Mouse (Mus musculus): ENCODE measurements at regions not wholly inside any gene's neighbourhood (a gene's known extent, or its start where the extent isn't known, plus 50 kb on each side); places are given as distances from the start of the nearest gene placed in this dataset.
"Not testable (repeated sequence)": the region's sequence is repeated elsewhere in the genome, so short reads cannot be mapped to it uniquely, and the experiment has no call there.

DNA sequence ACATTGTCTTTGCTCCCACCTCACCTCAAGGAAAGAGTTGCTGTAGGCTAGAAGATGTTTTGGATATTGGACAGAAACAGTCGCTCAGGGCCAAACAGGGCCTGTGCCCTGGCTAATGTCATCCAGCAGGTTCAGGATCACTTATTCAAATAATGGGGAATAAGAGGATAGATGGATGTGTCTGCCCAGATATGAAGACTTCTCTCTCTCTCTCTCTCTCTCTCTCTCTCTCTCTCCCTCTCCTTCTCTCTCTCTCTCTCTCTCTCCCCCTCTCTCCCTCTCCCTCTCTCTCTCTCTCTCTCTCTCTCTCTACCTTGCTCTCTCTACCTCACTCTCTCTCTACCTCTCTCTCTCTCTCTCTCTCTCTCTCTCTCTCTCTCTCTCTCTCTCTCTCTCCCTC lies 483.9 kb downstream of the 5730507C01Rik start:
- H3K9ac ChIP-seq (ENCODE audit: insufficient read depth, low read depth, low read length, poor library complexity, severe bottlenecking); DNase-seq (ENCODE audit: low read depth, low spot score); H3K9me3 ChIP-seq (ENCODE audit: control insufficient read depth, insufficient read depth, low read depth, low read length); H3K4me3 ChIP-seq (ENCODE audit: insufficient read depth in 1 of 2, low read depth in 1 of 2, low read length in 2 of 2, poor library complexity in 1 of 2, severe bottlenecking in 1 of 2); in situ Hi-C loops (cut with MboI; ENCODE audit: low sequenced_read_pairs in 2 of 2, unreplicated experiment in 2 of 2); H3K4me1 ChIP-seq (ENCODE audit: control insufficient read depth in 2 of 2, insufficient read depth in 2 of 2, low read length in 2 of 2, poor library complexity in 1 of 2); H3K36me3 ChIP-seq (ENCODE audit: control insufficient read depth, insufficient read depth, low read length, poor library complexity, severe bottlenecking); H3K27ac ChIP-seq (ENCODE audit: insufficient read depth, low read depth, low read length, poor library complexity, severe bottlenecking): not testable (repeated sequence)

DNA sequence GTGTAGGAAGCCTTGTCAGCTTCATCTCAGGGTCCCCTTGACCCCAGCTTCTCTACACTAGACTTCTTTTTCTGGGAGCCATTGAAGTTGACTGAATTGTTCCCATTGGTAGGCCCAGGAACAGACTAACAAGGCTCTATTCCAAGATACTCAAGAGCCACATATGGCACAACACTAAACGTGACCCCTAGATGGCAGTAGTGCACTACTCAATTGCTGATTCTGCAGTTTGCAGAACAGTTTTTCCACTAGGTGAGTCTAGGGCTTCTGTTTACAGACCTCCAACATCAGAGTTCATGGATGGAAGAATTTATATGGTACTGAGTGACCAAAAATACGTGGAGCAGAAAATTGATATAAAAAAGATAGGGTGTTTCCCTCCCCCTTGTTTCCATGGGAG lies 486.3 kb downstream of the 5730507C01Rik start:
- TF ChIP-seq MAFK (IDR thresholded peaks at IDR 0.05; ENCODE audit: insufficient read depth, low read depth, low read length), result 0 out of 2 replicates have a peak, but pooled peaks have one; percentile 60
- H3K4me3 ChIP-seq (ENCODE audit: insufficient read depth in 1 of 2, low read depth in 1 of 2, low read length in 2 of 2, poor library complexity in 1 of 2, severe bottlenecking in 1 of 2); in situ Hi-C loops (cut with MboI; ENCODE audit: low sequenced_read_pairs in 2 of 2, unreplicated experiment in 2 of 2); H3K9ac ChIP-seq (ENCODE audit: insufficient read depth, low read depth, low read length, poor library complexity, severe bottlenecking); H3K9me3 ChIP-seq (ENCODE audit: control insufficient read depth, insufficient read depth, low read depth, low read length); H3K27ac ChIP-seq (ENCODE audit: insufficient read depth, low read depth, low read length, poor library complexity, severe bottlenecking); H3K4me1 ChIP-seq (ENCODE audit: control insufficient read depth in 2 of 2, insufficient read depth in 2 of 2, low read length in 2 of 2, poor library complexity in 1 of 2); H3K36me3 ChIP-seq (ENCODE audit: control insufficient read depth, insufficient read depth, low read length, poor library complexity, severe bottlenecking): not testable (repeated sequence)
- DNase-seq (ENCODE audit: low read depth, low spot score), result peak; percentile 7

All from ES-E14 (cell line).